Mouse (Mus musculus) myocyte (in vitro differentiated cells): ENCODE results near the gene Ogg1. TPM values are rescaled to one million over a fixed set of nuclear protein-coding genes. Genes with fewer than 3 reads are reported as not detected.

Experiments
- H3K27me3 ChIP-seq: one replicate; pipeline ENCODE4 v1.6.1; 2011; ENCODE audit not compliant: control insufficient read depth, insufficient read depth, insufficient read length
- H3K36me3 ChIP-seq: one replicate; pipeline ENCODE4 v1.6.1; 2011; ENCODE audit not compliant: control insufficient read depth, insufficient read depth
- H3K4me2 ChIP-seq: one replicate; pipeline ENCODE4 v1.6.1; 2011; ENCODE audit warnings: low read depth, control low read depth
- H3K4me3 ChIP-seq: one replicate; pipeline ENCODE4 v1.5.1; 2011; ENCODE audit warnings: mild to moderate bottlenecking, control low read depth, moderate library complexity
- H3K79me2 ChIP-seq: one replicate; pipeline ENCODE4 v1.6.1; 2011; ENCODE audit not compliant: control insufficient read depth, insufficient read depth
- H3ac ChIP-seq: one replicate; pipeline ENCODE4 v1.6.1; 2011; ENCODE audit not compliant: control insufficient read depth, insufficient read length
- CEBPB ChIP-seq: IDR thresholded peaks from 2 replicates; pipeline ENCODE4 v1.6.1; 2011; ENCODE audit warnings: mild to moderate bottlenecking, moderate library complexity; ENCODE audit not compliant: poor library complexity, insufficient read depth, severe bottlenecking
- E2F4 ChIP-seq: IDR thresholded peaks from one replicate; pipeline ENCODE4 v1.6.1; 2011; ENCODE audit warnings: mild to moderate bottlenecking, control low read depth, moderate library complexity; ENCODE audit not compliant: insufficient read depth
- MAX ChIP-seq: IDR thresholded peaks from one replicate; pipeline ENCODE4 v1.6.1; 2011; ENCODE audit warnings: low read depth, mild to moderate bottlenecking, control low read depth
- MYOD1 ChIP-seq, 3 experiments: IDR thresholded peaks; one replicate each; pipeline ENCODE4 v1.6.1; 2011; ENCODE audit warnings: control low read depth in 2 of 3, low read depth in 2 of 3, mild to moderate bottlenecking in 2 of 3, moderate library complexity in 1 of 3; ENCODE audit not compliant: insufficient read length in 2 of 3, control insufficient read depth in 1 of 3
- MYOG ChIP-seq, 3 experiments: IDR thresholded peaks; one replicate each; pipeline ENCODE4 v1.6.1; 2011; ENCODE audit warnings: control low read depth in 2 of 3, low read depth in 2 of 3, mild to moderate bottlenecking in 2 of 3; ENCODE audit not compliant: insufficient read length in 2 of 3, control insufficient read depth in 1 of 3, insufficient read depth in 1 of 3
- POLR2A ChIP-seq: IDR thresholded peaks from one replicate; pipeline ENCODE4 v1.6.1; 2011; ENCODE audit warnings: low read depth, mild to moderate bottlenecking, control low read depth, moderate library complexity; ENCODE audit not compliant: insufficient read length
- POLR2AphosphoS2 ChIP-seq: IDR thresholded peaks from one replicate; pipeline ENCODE4 v1.6.1; 2011; ENCODE audit warnings: low read depth, control low read depth; ENCODE audit not compliant: insufficient read length
- REST ChIP-seq: IDR thresholded peaks from one replicate; pipeline ENCODE4 v1.6.1; 2011; ENCODE audit warnings: mild to moderate bottlenecking, control low read depth, moderate library complexity; ENCODE audit not compliant: insufficient read depth, insufficient read length
- SRF ChIP-seq: IDR thresholded peaks from one replicate; pipeline ENCODE4 v1.6.1; 2011; ENCODE audit warnings: low read depth; ENCODE audit not compliant: control insufficient read depth, insufficient read length
- TCF12 ChIP-seq: IDR thresholded peaks from one replicate; pipeline ENCODE4 v1.6.1; 2011; ENCODE audit warnings: mild to moderate bottlenecking, control low read depth; ENCODE audit not compliant: poor library complexity, insufficient read depth, severe bottlenecking
- TCF3 ChIP-seq: IDR thresholded peaks from one replicate; pipeline ENCODE4 v1.6.1; 2011; ENCODE audit warnings: low read depth, control low read depth; ENCODE audit not compliant: insufficient read length
- USF1 ChIP-seq: IDR thresholded peaks from one replicate; pipeline ENCODE4 v1.6.1; 2011; ENCODE audit warnings: low read depth, mild to moderate bottlenecking, control low read depth, moderate library complexity
- polyA plus RNA-seq: library from polyadenylated mRNA; unstranded; fragments of >200 nt; fragmentation: generic; extraction: Trizol; gene quantifications from one replicate; pipeline ENCODE4 v1.2.1, GENCODE M21; 2012; ENCODE audit warnings: missing spikeins

Gene Ogg1
- polyA plus RNA-seq, 1 experiment, result 11.8 TPM

GRCm38 (mm10) chr6:113346897-113347296 is 20.1 kb downstream of the Ogg1 start:
- TF ChIP-seq TCF3 (no peak), SRF (no peak), TCF12 (no peak), USF1 (no peak), MYOD1 (IDR thresholded peaks at IDR 0.05; ENCODE audit: control insufficient read depth in 1 of 3, insufficient read length in 2 of 3, low read depth in 2 of 3) (no peak), CEBPB (no peak), MAX (no peak), MYOG (IDR thresholded peaks at IDR 0.05; ENCODE audit: control insufficient read depth in 1 of 3, insufficient read depth in 1 of 3, insufficient read length in 2 of 3, low read depth in 2 of 3) (no peak), POLR2A (no peak), POLR2AphosphoS2 (no peak), REST (no peak)
- no peak overlapping the region for H3ac ChIP-seq
- H3K79me2 ChIP-seq, result no peaks in the 10 kb centered on the region
- no peak overlapping the region for H3K4me3 ChIP-seq
- no peaks in the 10 kb centered on the region for H3K36me3 ChIP-seq
- H3K4me2 ChIP-seq, result no peak overlapping the region
- H3K27me3 ChIP-seq, result no peaks in the 10 kb centered on the region

GRCm38 (mm10) chr6:113350538-113350937 is 23.8 kb downstream of the Ogg1 start:
- Histone ChIP-seq H3K4me3 (no peak overlapping the region), H3ac (no peak overlapping the region), H3K4me2 (no peak overlapping the region), H3K27me3 (no peaks in the 10 kb centered on the region), H3K79me2 (no peaks in the 10 kb centered on the region), H3K36me3 (no peaks in the 10 kb centered on the region)
- TF ChIP-seq CEBPB (no peak), POLR2AphosphoS2 (no peak), E2F4 (no peak), SRF (no peak), MYOG (IDR thresholded peaks at IDR 0.05; ENCODE audit: control insufficient read depth in 1 of 3, insufficient read depth in 1 of 3, insufficient read length in 2 of 3, low read depth in 2 of 3) (no peak), POLR2A (no peak), MAX (no peak), TCF12 (no peak), MYOD1 (IDR thresholded peaks at IDR 0.05; ENCODE audit: control insufficient read depth in 1 of 3, insufficient read length in 2 of 3, low read depth in 2 of 3) (no peak), USF1 (no peak), REST (no peak), TCF3 (no peak)

- Histone ChIP-seq H3K36me3 (no peaks in the 10 kb centered on the region), H3K4me3 (no peak overlapping the region), H3K79me2 (no peaks in the 10 kb centered on the region), H3ac (no peak overlapping the region), H3K27me3 (no peaks in the 10 kb centered on the region), H3K4me2 (no peak overlapping the region)
- TF ChIP-seq MYOG (IDR thresholded peaks at IDR 0.05; ENCODE audit: control insufficient read depth in 1 of 3, insufficient read depth in 1 of 3, insufficient read length in 2 of 3, low read depth in 2 of 3), result no peak
- no peak for TF ChIP-seq REST
- no peak for TF ChIP-seq POLR2A
- no peak for TF ChIP-seq MAX
- no peak for TF ChIP-seq TCF3
- no peak for TF ChIP-seq POLR2AphosphoS2
- TF ChIP-seq CEBPB, result no peak
- no peak for TF ChIP-seq E2F4
- no peak for TF ChIP-seq SRF
- no peak for TF ChIP-seq MYOD1 (IDR thresholded peaks at IDR 0.05; ENCODE audit: control insufficient read depth in 1 of 3, insufficient read length in 2 of 3, low read depth in 2 of 3)
- TF ChIP-seq USF1, result no peak
Measured at GRCm38 (mm10) chr6:113351161-113351560, 24.4 kb downstream of the Ogg1 start.

DNA sequence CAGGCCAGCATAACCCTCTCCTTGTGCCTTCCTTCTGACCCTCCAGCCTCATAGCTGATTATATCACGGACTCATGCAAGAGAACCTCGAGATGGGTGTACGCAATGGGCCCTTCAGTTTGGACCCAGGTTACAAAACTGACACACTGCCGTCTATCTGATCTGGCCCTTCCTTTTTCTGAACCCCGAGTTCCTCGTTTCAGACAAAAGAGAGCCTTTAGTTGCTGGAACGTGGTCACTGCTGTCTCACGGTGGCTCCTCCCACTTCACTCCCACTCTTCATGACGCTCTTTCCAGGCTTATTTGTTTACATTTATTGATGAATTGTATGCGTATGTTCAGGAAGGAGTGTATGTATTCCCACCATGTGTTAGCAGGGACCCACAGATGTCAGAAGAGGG is 24.9 kb downstream of the Ogg1 start:
- Histone ChIP-seq H3K27me3 (no peaks in the 10 kb centered on the region), H3K4me3 (no peak overlapping the region), H3ac (no peak overlapping the region), H3K36me3 (no peaks in the 10 kb centered on the region), H3K4me2 (no peak overlapping the region), H3K79me2 (no peaks in the 10 kb centered on the region)
- TF ChIP-seq POLR2A (no peak), E2F4 (no peak)

DNA sequence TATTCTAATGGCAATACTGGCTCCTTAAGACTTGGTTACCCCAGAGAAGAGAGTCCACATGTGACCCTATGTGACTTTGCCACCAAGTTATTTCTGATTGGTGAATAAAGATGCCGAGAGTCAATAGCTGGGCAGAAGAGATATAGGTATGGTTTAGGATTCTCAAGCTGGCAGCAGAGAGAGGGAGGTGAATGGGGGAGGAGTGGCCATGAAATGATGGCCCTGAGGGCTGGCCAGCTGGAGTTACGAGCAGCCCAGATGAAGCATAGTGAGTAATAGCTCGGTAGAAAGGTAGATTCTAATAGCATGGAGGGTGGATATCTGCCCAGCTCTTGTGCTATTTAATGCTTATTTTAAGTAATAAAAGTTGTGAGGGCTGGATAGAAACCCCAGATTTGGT is 26.0 kb downstream of the Ogg1 start:
- no peak overlapping the region for H3K4me3 ChIP-seq
- TF ChIP-seq POLR2A (no peak), MAX (no peak), POLR2AphosphoS2 (no peak), REST (no peak), TCF3 (no peak), TCF12 (no peak), MYOD1 (IDR thresholded peaks at IDR 0.05; ENCODE audit: control insufficient read depth in 1 of 3, insufficient read length in 2 of 3, low read depth in 2 of 3) (no peak), USF1 (no peak), E2F4 (no peak), MYOG (IDR thresholded peaks at IDR 0.05; ENCODE audit: control insufficient read depth in 1 of 3, insufficient read depth in 1 of 3, insufficient read length in 2 of 3, low read depth in 2 of 3) (no peak), CEBPB (no peak), SRF (no peak)

More for the DNA sequence above, 26.0 kb downstream of the Ogg1 start:
- H3ac ChIP-seq, result no peak overlapping the region
- H3K27me3 ChIP-seq, result no peaks in the 10 kb centered on the region
- no peaks in the 10 kb centered on the region for H3K36me3 ChIP-seq
- H3K4me2 ChIP-seq, result no peak overlapping the region
- no peaks in the 10 kb centered on the region for H3K79me2 ChIP-seq
